Mouse (Mus musculus) cortical plate, adult 2 months (tissue): ENCODE measurements at regions not wholly inside any gene's neighbourhood (a gene's known extent, or its start where the extent isn't known, plus 50 kb on each side); places are given as distances from the start of the nearest gene placed in this dataset.

ENCODE experiments used
- CTCF ChIP-seq: fragments of 200-500 bp; IDR thresholded peaks from 2 replicates; pipeline ENCODE4 v1.5.1; 2011; ENCODE audit warnings: mild to moderate bottlenecking, control low read depth, low read length; ENCODE audit not compliant: insufficient read depth; ENCODE audit errors: extremely low read depth
- POLR2A ChIP-seq: fragments of 200-500 bp; IDR thresholded peaks from 2 replicates; pipeline ENCODE4 v1.6.1; 2011; ENCODE audit warnings: mild to moderate bottlenecking, low read length, control low read depth; ENCODE audit not compliant: insufficient read depth; ENCODE audit errors: extremely low read depth

DNA sequence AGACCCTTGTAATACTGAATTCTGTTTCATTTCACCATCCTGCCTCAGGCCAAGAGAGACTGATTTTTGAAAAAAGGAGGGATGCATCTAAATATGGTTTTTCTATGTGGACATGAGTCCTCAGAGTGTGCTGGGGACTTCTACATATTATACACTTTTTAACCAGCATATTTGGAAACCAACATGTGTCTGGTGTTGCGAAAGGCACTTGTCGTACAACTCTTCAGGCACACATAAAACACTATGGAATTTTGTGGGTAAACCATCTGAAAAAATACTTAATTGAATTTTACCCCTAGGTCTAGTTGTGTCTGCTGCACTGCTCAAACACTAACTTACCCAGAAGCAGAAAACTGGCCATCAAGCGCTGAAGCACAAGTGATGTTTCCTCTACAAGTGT lies 74.0 kb upstream of the Ifne start:
- TF ChIP-seq CTCF = no peak
- TF ChIP-seq POLR2A = no peak
